Mouse (Mus musculus) testis, adult 2 months (tissue): Measurements from ENCODE around the gene Ppard.

Experiments
- CTCF ChIP-seq: fragments of 200-500 bp; IDR thresholded peaks from 2 replicates; pipeline ENCODE4 v1.5.1; 2012; ENCODE audit warnings: low read depth, mild to moderate bottlenecking, inconsistent platforms, low read length, moderate library complexity; ENCODE audit not compliant: control insufficient read depth, insufficient read depth, insufficient replicate concordance
- POLR2A ChIP-seq: fragments of 200-500 bp; IDR thresholded peaks from 2 replicates; pipeline ENCODE4 v1.6.1; 2012; ENCODE audit warnings: low read depth, mild to moderate bottlenecking, inconsistent platforms, low read length, moderate library complexity; ENCODE audit not compliant: control insufficient read depth

DNA sequence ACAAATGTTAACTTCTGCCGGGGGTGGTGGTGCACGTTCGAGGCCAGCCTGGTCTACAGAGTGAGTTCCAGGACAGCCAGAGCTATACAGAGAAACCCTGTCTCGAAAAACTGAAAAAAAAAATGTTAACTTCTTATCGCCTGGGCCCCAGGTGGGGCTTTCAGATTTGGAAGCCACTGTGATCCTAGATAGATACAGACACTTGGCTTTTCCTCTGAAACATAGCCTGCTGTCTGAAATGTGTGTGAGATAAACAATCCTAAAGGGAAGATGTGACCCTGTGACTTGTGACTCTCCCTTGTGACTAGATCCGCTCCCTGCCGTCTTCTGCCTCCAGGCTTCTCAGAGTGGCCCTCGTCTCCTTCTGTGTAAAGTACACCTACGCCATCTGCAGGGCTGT is 85.2 kb downstream of the Ppard start:
- TF ChIP-seq CTCF, result no peak
- no peak for TF ChIP-seq POLR2A
